Mouse (Mus musculus): ENCODE measurements at regions not wholly inside any gene's neighbourhood (a gene's known extent, or its start where the extent isn't known, plus 50 kb on each side); places are given as distances from the start of the nearest gene placed in this dataset.

DNA sequence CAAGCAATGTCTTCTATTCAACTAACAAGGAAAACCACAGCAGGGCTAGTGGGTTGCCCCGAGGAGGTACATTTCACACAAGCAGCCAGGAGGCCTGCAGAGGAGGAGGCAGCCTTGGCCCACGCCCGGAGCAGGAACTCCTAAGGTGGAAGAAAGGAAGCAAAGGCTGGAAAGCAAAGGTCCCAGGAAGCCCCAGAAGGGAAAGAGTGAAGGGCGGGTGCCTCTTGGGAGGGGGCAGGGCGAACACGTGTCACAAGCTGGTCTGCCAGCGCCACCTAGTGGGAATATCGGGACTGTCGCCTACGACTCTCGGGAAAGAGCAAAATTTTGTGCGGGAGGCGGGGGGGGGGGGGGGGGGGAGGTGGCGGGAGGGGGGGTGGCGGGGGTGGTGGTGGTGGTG is 508.1 kb upstream of the Tmem132c start:
- DNase-seq (ENCODE audit: low spot score): no peak

DNA sequence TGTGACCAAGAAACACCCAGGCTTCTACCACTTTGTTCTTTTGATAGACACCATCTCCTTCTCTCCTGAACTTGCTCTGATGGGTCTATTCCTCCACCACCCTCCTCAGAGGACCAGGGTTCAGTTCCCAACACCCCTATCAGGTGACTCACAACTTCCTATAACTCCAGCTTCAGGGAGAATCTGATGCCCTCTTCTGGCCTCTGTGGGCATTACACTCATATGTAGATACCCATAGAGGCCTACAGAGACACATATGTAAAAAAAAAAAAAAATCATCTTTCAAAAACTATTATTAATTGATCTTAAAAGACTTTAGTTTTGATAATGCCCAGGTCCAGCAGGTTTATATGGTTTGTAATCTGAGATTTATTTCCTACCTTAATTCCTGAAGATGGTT is 505.9 kb upstream of the Tmem132c start:
- no peak for DNase-seq (ENCODE audit: low spot score)

DNA sequence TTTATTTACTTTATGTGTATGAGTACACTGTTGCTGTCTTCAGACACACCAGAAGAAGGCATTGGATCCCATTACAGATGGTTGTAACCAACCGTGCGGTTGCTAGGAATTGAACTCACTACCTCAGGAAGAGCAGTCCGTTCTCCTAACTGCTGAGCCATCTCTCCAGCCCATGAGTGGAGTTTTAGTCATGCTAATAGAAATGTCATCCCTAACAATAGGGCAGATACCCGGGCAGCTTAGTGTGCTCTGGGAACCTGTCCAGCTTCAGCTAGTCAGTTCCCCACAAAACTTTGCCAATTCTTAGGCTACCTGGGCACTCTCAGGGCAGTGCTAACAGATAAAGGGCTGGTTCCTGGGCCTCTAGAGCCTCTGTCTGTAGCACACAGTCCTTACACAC is 503.9 kb upstream of the Tmem132c start:
- no peak for DNase-seq (ENCODE audit: low spot score)

DNA sequence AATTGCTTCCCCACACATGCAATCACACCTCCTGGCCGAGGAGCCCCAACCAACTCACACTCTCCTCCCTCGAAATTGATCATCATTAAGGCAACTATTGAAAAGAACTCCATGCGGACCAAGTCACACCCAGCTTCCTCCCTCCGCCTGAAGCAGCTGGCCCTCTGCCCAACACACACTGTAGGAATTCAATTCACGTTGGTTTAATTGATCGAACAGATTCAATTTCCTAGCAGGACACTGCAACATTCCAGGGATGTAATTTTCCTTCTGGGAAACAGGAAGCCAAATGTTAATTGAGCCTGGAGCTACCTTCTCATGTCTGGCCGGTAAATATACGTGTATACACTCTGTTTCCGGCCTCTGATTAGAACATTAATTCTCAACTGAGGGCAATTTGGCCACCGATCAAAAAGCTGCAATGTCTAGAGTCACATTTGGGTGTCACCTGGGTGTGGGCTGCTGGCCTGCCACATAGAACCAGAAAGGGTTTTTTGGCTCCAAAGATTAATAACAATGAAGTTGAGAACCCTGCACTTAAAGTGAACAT is 500.7 kb upstream of the Tmem132c start:
- no peak for DNase-seq (ENCODE audit: low spot score)

DNA sequence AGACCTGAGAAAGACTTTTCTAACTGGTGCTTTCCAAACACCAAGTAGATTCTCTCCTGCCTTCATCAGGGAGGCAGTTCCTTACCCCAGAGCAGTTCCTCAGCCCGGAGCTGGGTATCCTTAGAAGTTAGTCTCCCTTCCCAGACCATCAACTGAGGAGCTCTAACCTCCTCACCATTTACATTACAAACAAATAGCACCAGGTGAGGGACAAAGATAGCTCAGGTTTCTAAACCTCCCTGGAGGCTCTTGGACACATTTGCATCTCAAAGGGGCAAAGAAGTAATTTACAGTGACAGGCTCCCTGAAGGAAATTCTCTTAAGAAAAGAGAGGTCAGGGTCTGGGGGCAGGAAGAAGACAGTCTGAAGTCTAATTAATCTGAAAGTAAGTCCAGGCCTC is 486.5 kb upstream of the Tmem132c start:
- DNase-seq (ENCODE audit: low spot score): no peak

DNA sequence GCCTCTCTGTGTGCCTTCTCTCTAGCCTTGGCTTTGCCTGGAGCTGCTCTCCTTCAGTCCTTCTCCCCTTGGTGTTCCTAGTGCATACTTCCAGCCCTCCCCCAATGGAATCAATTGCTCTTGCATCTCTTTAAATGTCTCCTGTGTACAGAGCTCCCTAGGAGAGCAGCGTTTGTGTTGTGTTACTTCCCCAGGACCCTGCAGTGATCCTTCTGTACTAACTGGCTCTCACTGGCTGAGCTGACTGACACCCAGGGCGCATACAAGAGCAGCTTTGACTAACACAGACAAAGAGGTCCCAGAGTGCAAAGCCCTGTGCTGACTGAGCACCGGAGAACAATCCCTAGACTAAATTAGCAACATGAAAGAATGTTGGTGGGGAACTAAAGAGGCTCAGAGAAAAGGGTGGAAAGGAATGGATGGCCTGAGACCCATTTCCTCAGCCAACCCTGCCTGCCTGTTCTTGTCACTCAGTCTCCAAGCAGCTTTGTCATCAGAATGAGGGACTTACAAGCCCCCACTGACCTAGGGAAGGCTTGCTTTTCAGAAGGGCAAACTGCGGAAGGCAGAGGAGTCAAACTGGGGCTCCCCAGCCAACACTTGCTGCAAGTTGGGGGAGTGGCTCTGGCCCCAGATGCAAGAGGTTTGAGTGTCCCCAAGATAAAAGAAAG is 476.4 kb upstream of the Tmem132c start:
- no peak for DNase-seq (ENCODE audit: low spot score)

DNA sequence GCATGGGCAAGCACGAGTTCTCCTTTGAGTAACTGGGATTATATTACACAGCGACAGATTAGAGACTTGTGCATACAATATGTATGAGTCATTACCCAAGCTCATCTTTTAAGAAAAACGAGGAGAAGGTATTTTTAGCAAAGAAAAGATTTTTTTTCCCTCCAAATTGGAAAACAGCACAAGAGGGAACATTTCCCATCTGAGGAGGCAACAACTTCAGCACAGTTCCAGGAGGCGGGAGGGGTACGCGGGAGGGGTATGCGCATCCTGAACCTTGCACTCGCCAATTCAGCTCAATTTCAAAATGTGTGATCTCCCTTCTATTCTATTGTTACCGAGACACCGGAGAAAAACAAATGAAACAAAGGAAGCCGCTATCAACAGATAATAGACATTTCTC is 472.6 kb upstream of the Tmem132c start:
- DNase-seq (ENCODE audit: low spot score): no peak

DNA sequence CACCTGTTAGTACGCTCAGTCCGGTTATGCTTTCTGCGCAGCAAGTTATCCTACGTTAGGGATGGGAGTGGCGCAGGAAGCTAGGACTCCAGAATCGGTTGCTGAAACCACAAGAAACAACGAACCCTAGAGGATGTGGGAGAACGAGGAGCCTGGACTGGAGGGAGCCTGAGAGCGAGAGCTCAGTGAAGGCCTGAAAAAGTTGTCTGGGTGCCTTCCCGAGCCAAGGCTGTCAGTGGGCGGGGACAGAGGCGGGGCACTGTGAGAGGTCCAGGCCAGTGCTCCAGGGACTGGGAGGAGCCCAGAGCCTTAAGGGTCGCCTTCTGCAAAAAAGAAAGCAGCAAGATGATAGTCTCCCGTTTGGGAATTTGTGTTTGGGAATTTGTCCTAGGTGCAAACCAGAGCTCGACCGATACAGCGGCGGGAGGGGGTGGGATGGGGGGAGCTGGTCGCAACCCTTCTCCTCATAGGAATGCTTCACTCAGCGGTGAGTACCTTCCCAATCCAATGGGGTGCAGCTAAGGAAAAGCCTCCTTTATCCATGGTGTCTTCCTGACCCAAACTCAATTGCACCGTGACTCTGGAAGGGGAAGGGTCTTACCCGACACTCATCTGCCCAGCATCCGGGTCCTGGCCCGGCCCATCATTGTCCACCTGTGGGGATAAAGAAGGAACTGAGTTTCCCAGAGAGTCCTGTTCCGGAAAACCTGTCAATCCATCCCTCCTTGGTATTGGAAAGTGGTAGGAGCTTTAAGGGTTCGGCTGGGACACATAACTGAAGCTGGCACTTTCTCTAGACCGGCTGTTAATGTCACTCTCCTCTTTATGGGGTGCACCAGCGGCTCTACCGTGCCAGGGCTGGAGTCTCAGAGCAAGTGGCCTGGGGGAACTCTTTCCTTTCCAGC is 453.6 kb upstream of the Tmem132c start:
- no peak for DNase-seq (ENCODE audit: low spot score)

DNA sequence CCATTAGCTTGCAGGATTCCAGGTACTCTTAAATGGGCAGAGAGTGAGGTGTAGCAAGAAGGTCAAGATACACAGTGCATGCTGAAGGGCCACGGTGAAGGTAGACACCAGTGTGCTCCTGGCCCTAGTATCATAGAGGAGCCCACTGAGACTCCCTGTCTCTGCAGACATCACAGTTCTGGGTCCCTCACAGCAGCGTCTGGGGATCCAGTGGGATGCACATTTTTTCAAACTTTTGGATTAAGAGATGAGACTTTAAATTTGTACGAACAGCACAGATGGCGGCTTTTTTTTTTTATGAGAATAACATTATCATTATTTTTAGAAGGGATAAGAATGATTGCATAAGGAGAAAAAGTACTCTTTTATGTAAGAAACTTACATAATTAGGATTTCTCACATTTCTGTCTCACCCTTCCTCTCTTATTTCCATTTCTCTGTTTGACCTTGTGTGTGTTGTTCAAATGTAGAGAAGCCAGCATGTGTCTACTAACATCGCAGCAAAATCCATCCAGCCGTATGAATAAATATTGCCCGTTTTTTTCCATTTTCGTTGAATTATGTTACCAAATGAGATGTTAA is 441.8 kb upstream of the Tmem132c start:
- DNase-seq (ENCODE audit: low spot score): no peak

DNA sequence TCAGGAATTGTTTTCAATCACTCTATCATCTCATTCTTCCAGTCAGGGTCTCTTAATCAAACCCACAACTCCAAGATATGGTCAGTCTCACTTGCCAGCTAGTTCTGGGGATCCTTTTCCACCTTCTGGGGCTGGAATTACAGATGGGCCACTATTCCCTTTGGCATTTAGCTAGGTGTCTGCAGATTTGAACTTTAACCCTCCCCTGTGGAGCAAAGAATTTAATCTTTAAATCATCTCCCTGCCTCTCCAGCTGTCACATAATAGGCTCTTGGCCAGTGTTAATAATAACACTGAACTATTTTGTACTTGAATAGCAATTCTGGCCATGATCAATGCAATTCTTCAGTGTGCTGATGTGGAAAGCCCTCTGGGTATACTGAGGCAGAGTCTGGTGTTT is 435.0 kb upstream of the Tmem132c start:
- DNase-seq (ENCODE audit: low spot score): no peak

DNA sequence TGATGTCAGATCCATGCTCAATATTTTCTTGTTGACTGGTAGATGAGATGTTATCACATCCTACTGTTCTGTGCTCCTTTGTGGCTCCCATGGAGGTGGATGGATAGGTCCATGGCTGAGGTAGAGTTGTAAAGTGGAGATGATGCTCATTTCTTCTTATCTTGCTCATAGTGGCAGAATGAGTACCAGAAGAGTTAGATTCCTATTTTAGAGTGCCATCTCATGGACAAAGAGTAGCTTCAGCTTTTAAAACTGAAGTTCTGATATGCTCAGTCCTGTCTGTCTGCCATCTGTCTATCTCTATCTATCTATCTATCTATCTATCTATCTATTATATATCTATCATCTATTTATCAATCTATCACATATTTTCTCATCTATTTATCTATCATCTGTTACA is 425.5 kb upstream of the Tmem132c start:
- DNase-seq (ENCODE audit: low spot score): no peak

DNA sequence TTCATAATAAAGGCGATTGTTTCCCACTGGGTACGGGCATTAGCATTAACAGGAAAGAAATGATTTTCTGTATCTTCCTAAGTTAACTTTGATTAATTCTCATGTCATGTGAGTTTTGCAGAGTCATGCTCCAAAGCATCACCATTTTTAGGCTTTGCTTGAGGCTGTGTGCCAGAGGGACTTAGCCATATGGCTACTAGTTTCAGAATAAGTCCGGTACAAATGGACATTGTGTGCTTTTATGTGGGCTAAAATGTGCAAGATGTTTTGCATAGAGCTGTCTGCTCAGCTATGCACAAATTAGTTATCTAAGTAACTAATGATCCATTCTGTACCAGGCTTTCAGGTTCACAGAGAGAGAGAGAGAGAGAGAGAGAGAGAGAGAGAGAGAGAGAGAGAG is 406.2 kb upstream of the Tmem132c start:
- DNase-seq (ENCODE audit: low spot score): no peak

DNA sequence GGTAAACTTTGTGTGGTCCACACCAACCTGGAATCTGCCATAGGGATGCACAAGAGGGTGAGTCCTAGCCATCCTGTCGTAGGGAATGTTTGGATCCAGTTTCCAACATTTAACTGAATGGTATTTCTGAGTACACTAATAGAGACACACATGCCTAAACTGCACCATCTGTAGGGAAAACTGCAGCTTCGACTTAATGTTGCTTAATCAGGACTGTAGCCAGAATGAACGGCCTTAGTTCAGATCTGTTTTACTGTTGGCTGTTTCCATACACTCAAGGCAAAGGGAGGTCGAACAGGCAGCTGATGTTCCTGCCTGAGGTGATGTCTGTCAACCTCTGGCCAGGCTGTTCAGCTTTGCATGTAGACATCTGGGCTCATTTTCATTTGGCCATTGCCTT is 399.0 kb upstream of the Tmem132c start:
- DNase-seq (ENCODE audit: low spot score): no peak

DNA sequence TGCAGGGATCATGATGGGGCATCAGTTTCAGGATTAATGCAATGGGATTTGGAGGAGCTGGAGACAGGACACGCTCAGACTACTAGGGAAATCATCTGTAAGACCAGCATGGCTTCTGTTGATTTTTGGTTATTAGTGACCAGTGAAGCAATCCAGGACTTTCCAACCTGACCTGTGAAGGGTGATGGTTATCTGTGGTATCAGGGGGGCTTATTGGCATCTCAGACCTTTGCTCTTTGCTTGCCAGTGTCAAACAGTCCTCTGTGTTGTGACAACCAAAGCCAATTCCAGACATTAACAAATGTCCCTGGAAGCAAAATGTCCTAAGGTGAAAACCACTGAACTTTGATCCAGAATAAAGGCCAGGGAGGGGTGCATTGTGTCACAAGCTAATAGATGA is 379.5 kb upstream of the Tmem132c start:
- no peak for DNase-seq (ENCODE audit: low spot score)

DNA sequence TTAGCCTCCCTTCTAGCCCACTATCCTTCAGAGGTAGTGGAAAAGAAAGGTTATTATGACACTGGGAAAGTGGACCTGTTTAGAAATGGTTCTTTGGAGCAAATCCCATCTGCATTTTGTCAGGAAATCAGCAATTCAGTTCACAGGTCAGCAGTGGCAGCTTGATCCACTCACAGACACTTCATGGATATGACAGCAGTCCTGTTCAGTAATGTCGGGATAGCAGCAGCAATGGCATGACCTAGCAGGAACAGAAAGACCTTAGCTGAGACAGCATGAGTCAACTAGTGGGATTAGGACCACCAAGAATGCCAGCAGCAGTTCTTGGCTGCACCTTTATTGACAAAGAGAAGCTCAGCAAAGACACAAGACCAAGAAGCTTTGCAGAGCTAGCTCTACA is 365.8 kb upstream of the Tmem132c start:
- DNase-seq (ENCODE audit: low spot score): no peak

DNA sequence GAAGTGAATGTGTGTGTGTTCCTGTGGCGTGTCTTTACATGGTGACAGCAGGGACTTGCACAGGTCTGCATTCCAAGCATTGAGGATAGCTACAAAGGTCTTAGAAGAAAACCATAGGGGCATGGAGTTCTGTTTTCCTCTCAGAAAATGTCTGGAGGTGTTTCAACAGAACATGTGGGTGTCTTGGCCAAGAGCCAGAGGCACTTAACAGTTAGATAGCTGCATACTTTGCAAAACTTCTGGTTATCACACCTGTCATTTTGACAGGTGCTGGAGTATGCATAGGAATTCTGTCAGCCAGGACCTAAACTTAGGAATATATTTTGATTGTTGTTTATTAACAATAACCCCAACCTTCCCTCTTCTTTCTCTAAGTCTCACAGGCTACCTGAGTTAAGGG is 350.9 kb upstream of the Tmem132c start:
- no peak for DNase-seq (ENCODE audit: low spot score)

DNA sequence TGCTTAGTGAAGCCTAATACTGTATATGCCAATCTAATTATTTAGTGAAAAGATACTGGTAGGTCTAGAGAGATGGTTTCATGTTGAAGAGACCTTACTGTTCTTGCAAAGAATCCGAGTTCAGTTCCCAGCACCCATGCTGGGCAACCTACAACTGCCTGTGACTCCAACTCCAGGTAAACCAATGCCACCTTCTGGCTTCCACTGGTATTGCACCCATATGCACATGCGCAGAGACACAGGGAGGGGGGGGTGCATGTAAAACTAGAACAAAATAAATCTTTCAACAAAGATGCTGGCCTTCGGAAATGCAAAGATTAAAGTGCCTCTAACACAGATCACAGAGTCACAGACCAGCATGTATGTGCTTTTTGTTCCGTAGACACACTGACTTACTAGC is 348.5 kb upstream of the Tmem132c start:
- DNase-seq (ENCODE audit: low spot score): no peak

DNA sequence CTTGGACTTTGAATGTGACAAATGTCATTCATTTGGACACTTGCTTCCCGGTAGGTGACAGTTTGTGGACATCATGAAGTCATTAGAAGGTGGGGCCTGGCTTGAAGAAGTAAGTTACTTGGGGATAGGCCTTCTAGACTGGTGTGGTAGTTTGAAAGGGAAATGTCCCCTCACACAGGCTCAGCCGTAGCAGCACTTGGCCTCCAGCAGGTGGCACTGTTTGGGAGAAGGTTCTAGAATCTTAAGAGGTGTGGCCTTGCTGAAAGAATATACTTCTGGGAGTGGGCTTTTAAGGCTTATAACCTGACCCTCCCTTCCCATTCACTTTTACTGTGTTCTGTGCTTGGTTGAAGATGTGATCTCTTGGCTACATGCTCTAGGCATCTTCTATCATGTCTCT is 331.5 kb upstream of the Tmem132c start:
- DNase-seq (ENCODE audit: low spot score): no peak

DNA sequence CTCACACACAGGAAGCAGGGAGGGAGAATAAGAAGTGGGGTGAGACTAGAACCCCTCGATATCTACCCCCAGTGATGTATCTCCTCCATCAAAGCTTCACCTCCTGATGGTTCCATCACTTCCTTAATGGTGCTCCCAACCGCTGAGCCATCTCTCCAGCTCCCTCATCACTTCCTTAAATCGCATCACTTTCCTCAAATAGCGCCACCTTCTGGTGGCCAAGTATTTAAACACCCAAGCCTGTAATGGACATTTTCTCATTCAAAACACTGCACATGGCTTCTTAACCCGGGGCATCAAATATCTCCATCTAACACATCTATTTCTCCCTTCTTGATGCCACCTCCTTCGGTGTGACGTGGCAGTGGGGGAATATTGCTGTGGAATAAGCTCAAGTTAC is 324.3 kb upstream of the Tmem132c start:
- no peak for DNase-seq (ENCODE audit: low spot score)

DNA sequence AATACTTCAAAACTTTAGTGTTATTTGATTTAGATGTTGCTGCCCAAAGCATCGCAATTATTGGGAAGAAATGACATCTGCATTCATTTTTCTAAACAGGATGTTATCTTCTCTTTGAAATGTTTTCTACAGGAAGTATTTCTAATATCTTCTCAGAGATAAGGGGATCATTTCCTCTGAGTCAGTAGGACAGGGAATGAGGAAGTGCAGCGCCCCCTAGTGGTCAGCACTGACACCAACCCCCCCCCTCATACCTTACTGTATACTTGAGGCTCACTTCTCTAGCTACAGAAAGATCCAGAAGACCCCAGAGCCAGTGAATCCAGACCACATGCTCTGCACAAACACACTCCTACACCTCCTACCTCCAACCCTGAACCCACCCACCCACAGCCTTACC is 308.1 kb upstream of the Tmem132c start:
- DNase-seq (ENCODE audit: low spot score): no peak

DNA sequence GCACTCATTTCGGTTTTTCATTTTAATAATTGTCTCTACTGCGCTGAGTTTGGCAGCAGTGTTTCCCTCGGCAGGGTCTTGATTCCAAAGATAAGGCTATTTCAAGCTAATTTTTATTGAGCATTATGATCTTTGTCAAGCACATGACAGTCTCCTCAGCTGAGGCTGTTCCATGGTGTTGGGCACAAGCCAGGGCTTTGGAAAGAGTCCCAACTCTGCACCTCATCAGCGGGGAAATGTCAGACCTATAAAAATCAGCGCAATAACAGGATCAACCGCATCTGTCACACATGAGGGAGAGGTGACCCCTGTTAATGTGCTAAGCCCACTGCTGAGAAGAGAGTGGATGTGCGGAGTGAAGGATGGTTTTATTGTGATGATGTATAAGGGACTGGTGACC is 296.7 kb upstream of the Tmem132c start:
- no peak for DNase-seq (ENCODE audit: low spot score)

DNA sequence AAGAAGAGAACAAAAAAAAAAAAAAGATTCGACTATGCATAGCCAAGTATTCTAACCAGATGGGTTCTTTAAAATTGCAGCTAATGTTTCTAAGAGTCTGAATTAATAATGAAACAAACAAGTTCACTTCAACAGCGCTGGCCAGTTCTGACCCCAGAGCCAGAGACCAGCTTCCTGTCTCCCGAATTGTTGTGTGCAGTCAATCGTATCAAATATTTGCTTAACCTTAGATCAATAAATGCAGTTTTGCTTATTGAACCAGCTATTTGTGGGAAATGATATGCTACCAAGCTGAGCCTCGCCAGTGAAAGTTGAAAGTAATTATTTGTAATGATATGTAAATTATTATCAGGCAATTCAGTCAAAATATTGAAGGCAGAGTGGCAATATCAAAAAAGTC is 287.4 kb upstream of the Tmem132c start:
- no peak for DNase-seq (ENCODE audit: low spot score)

DNA sequence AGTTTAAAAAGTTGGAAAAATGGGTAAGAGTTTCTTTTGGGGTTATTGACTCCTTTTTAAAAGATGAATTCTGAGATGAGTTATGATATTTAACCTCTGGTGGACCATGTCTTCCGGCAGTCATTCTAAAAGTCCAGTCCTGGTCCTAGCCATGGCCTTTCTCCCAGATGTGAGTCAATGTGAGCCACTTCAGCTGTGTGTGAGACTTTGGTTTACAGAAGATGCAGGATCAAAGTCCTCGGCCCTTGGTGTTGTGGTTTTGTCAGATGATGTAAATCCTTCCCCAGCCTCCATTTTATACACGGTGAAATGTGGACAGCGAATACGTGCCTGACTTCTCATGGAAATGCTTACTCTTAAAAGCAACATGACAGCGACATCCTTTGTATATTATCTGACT is 287.0 kb upstream of the Tmem132c start:
- no peak for DNase-seq (ENCODE audit: low spot score)
